Mouse (Mus musculus): ENCODE data around the gene Fam168a.

The Fam168a gene

GRCm38 (mm10) chr7:100868551-100868950 is 162.1 kb downstream of the Fam168a start:
- in situ Hi-C loops (cut with MseI, MboI): no loop called here

GRCm38 (mm10) chr7:100869877-100870629 is 163.6 kb downstream of the Fam168a start:
- in situ Hi-C loops (cut with MseI, MboI): no loop called here

- in situ Hi-C loops (cut with MseI, MboI): no loop called here
These were observed 164.9 kb downstream of the Fam168a start for GRCm38 (mm10) chr7:100871355-100871754.

- in situ Hi-C loops (cut with MseI, MboI): no loop called here
These were observed 165.5 kb downstream of the Fam168a start for GRCm38 (mm10) chr7:100871892-100872291.

- in situ Hi-C loops (cut with MseI, MboI): no loop called here
These were observed 166.8 kb downstream of the Fam168a start for GRCm38 (mm10) chr7:100873197-100873596.

- in situ Hi-C loops (cut with MseI, MboI): no loop called here
These were observed 169.4 kb downstream of the Fam168a start for GRCm38 (mm10) chr7:100875822-100876221.

- in situ Hi-C loops (cut with MseI, MboI): no loop called here
These were observed 169.9 kb downstream of the Fam168a start for GRCm38 (mm10) chr7:100876293-100876692.

- in situ Hi-C loops (cut with MseI, MboI): no loop called here
These were observed 170.3 kb downstream of the Fam168a start for GRCm38 (mm10) chr7:100876771-100877170.

- in situ Hi-C loops (cut with MseI, MboI): no loop called here
These were observed 173.2 kb downstream of the Fam168a start for GRCm38 (mm10) chr7:100879595-100879994.

GRCm38 (mm10) chr7:100881531-100881930 is 175.1 kb downstream of the Fam168a start:
- in situ Hi-C loops (cut with MseI, MboI): no loop called here

- in situ Hi-C loops (cut with MseI, MboI): no loop called here
These were observed 175.5 kb downstream of the Fam168a start for GRCm38 (mm10) chr7:100881950-100882349.

GRCm38 (mm10) chr7:100884460-100884859 is 178.0 kb downstream of the Fam168a start:
- in situ Hi-C loops (cut with MseI, MboI): no loop called here

GRCm38 (mm10) chr7:100886535-100886934 is 180.1 kb downstream of the Fam168a start:
- in situ Hi-C loops (cut with MseI, MboI): no loop called here
